Mouse (Mus musculus): ENCODE results near the gene 4931414P19Rik. TPM values are rescaled to one million over a fixed set of nuclear protein-coding genes. Genes with fewer than 3 reads are reported as not detected.

Gene 4931414P19Rik
- polyA plus RNA-seq, 1 experiment from 2014 or later: 7.1 TPM

DNA sequence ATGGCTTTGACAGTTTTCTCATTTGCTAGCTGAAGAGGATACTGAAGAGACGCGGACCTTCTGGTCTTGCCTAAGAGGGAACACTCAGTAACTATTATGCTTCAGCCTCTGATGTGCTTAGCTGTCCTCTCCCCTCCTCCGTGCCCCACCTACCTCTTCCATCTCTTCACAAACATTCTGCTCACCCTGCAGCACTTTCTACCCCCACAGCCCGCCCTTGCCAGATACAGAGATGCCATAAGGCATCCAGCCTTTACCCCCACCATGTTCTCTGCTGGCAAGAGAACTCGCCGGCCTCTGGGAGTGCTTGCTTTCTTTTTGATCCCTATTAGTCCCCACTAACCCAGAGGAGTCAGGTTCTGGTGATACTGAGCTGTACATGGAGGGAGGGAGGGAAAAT, 4.9 kb upstream of the 4931414P19Rik start:
- no peaks in the 10 kb centered on the region for H3K9me3 ChIP-seq (ENCODE audit: control insufficient read depth, low read length)
- no peaks in the 10 kb centered on the region for H3K27me3 ChIP-seq (ENCODE audit: control insufficient read depth, insufficient read depth, low read length)
- H3K4me1 ChIP-seq (ENCODE audit: control insufficient read depth in 2 of 2, insufficient read depth in 2 of 2, low read length in 2 of 2): peaks cover 0 to 3% of the 10 kb centered on the region in 2 experiments; a peak in 1 of 4 replicates
- no peak overlapping the region for H3K4me3 ChIP-seq (ENCODE audit: control insufficient read depth in 1 of 2, insufficient read depth in 1 of 2, low read depth in 1 of 2, low read length in 2 of 2)
- 74% methylated on average over 6 of the region's 6 CpGs for WGBS
- no peak for ATAC-seq (ENCODE audit: insufficient number of reproducible peaks, insufficient read depth, low FRiP score, low read depth)
- no peak overlapping the region for H3K4me2 ChIP-seq (ENCODE audit: low read length)
- no peak overlapping the region for H3K9ac ChIP-seq (ENCODE audit: low read length)
- H3K27ac ChIP-seq (replicated peaks in 1 of 2; ENCODE audit: control insufficient read depth in 1 of 2, insufficient read depth in 1 of 2, low read depth in 2 of 2, low read length in 2 of 2): no peak overlapping the region
- peaks cover 42% of the 10 kb centered on the region for H3K36me3 ChIP-seq (ENCODE audit: control insufficient read depth, insufficient read depth, low read length)

DNA sequence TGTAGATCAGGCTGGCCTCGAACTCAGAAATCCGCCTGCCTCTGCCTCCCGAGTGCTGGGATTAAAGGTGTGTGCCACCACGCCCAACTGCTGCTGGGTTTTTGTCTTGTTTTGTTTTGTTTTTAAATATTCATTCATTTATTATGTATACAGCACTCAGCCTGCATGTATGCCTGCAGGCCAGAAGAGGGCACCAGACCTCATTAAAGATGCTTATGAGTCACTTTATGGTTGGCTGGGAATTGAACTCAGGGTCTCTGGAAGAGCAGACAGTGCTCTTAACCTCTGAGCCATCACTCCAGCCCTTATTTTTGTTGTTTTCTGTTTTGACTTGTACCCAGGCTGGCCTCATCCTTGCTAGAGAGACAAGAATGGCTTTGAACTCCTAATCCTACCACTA, 4.2 kb upstream of the 4931414P19Rik start:
- 77% methylated on average over 4 of the region's 4 CpGs for WGBS
- Histone ChIP-seq H3K4me2 (ENCODE audit: low read length) (no peak overlapping the region), H3K4me3 (ENCODE audit: control insufficient read depth in 1 of 2, insufficient read depth in 1 of 2, low read depth in 1 of 2, low read length in 2 of 2) (no peak overlapping the region), H3K9ac (ENCODE audit: low read length) (no peak overlapping the region), H3K27me3 (ENCODE audit: control insufficient read depth, insufficient read depth, low read length) (no peaks in the 10 kb centered on the region), H3K36me3 (ENCODE audit: control insufficient read depth, insufficient read depth, low read length) (peaks cover 35% of the 10 kb centered on the region), H3K9me3 (ENCODE audit: control insufficient read depth, low read length) (no peaks in the 10 kb centered on the region), H3K4me1 (ENCODE audit: control insufficient read depth in 2 of 2, insufficient read depth in 2 of 2, low read length in 2 of 2) (peaks cover 0 to 3% of the 10 kb centered on the region in 2 experiments; a peak in 1 of 4 replicates), H3K27ac (replicated peaks in 1 of 2; ENCODE audit: control insufficient read depth in 1 of 2, insufficient read depth in 1 of 2, low read depth in 2 of 2, low read length in 2 of 2) (no peak overlapping the region)
- ATAC-seq (ENCODE audit: insufficient number of reproducible peaks, insufficient read depth, low FRiP score, low read depth): no peak

DNA sequence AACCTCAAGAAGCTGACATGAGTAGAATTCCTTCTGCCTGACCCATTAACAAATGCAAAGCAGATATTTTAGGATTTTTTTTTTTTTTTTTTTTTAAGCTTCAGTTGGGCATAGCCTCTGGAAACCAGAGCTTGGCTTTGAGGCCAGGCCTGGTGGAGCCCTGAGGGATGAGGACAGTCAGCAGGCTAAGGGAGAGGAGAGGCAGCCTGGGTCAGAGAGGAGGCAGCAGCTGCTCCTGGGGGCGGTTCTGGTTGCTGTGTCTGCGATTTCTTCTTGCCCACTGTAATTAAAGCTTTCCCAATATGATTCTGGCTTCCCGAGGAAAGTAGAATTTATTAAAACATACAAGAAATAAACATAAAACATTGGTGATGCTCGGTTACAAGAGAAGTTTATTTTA, 3.5 kb upstream of the 4931414P19Rik start:
- Histone ChIP-seq H3K4me3 (ENCODE audit: control insufficient read depth in 1 of 2, insufficient read depth in 1 of 2, low read depth in 1 of 2, low read length in 2 of 2) (no peak overlapping the region), H3K9me3 (ENCODE audit: control insufficient read depth, low read length) (no peaks in the 10 kb centered on the region), H3K27me3 (ENCODE audit: control insufficient read depth, insufficient read depth, low read length) (no peaks in the 10 kb centered on the region), H3K4me1 (ENCODE audit: control insufficient read depth in 2 of 2, insufficient read depth in 2 of 2, low read length in 2 of 2) (peaks cover 3 to 4% of the 10 kb centered on the region in 2 experiments; a peak in 1 of 4 replicates), H3K4me2 (ENCODE audit: low read length) (no peak overlapping the region), H3K27ac (replicated peaks in 1 of 2; ENCODE audit: control insufficient read depth in 1 of 2, insufficient read depth in 1 of 2, low read depth in 2 of 2, low read length in 2 of 2) (no peak overlapping the region), H3K36me3 (ENCODE audit: control insufficient read depth, insufficient read depth, low read length) (peaks cover 29% of the 10 kb centered on the region), H3K9ac (ENCODE audit: low read length) (no peak overlapping the region)
- ATAC-seq (ENCODE audit: insufficient number of reproducible peaks, insufficient read depth, low FRiP score, low read depth): no peak
- 85% methylated on average over 4 of the region's 4 CpGs for whole genome bisulfite sequencing

DNA sequence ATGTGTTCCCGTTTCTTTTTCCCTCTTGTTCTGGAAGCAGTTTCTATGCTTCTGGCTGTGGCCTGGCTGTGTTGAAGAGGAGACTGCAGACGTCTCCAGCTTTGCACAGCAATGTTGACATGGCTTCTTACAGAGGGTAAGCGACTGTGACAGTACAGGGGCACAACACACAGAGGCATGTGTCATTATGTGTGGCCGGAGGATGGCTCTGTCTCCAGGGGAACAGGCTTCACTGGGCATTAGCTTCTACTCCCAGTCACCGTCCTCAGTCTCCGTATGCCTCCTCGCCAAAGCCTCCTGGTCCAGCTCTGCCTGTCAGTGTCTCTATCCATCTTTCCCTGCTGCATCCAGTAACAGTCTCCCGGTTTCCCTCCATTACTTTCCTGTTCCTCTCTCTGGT, 1.4 kb upstream of the 4931414P19Rik start:
- H3K36me3 ChIP-seq (ENCODE audit: control insufficient read depth, insufficient read depth, low read length): peaks cover 16% of the 10 kb centered on the region

DNA sequence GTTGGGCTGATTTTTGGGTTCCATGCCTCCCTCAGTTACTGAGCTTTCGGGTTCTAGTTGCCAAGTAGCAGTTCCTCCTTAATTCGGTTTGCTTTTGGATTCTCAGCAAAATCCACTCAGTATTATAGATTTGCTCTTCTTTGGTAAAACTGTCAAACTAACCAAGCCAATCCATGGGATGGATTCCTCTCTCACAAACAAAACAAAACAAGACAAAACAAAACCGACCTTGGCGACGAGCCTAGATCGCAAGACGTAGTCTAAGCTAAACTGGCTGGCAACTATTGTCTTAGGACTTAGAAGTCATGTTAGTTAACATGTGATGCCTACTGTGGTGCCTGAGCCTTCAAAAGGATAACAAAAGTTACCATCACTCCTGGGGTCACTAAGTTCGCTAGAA, 2.1 kb downstream of the 4931414P19Rik start:
- peak overlapping the region; percentile 84 to 95 for H3K27ac ChIP-seq (replicated peaks in 1 of 2; ENCODE audit: control insufficient read depth in 1 of 2, insufficient read depth in 1 of 2, low read depth in 2 of 2, low read length in 2 of 2)
- H3K9ac ChIP-seq (ENCODE audit: low read length): no peak overlapping the region; the same call in 1 of the 2 replicates
- peaks cover 9 to 14% of the 10 kb centered on the region in 2 experiments for H3K4me1 ChIP-seq (ENCODE audit: control insufficient read depth in 2 of 2, insufficient read depth in 2 of 2, low read length in 2 of 2)
- ATAC-seq (ENCODE audit: insufficient number of reproducible peaks, insufficient read depth, low FRiP score, low read depth): no peak
- H3K4me3 ChIP-seq (ENCODE audit: control insufficient read depth in 1 of 2, insufficient read depth in 1 of 2, low read depth in 1 of 2, low read length in 2 of 2): peak overlapping the region; percentile 68 to 96
- H3K36me3 ChIP-seq (ENCODE audit: control insufficient read depth, insufficient read depth, low read length): no peaks in the 10 kb centered on the region
- no peaks in the 10 kb centered on the region for H3K27me3 ChIP-seq (ENCODE audit: control insufficient read depth, insufficient read depth, low read length)
- no peaks in the 10 kb centered on the region for H3K9me3 ChIP-seq (ENCODE audit: control insufficient read depth, low read length)
- H3K4me2 ChIP-seq (ENCODE audit: low read length): peak overlapping the region; percentile 65
- WGBS: 85% methylated on average over 8 of the region's 8 CpGs

More for the DNA sequence above, 1.4 kb upstream of the 4931414P19Rik start:
- no peak for ATAC-seq (ENCODE audit: insufficient number of reproducible peaks, insufficient read depth, low FRiP score, low read depth)
- H3K4me2 ChIP-seq (ENCODE audit: low read length): no peak overlapping the region
- H3K4me1 ChIP-seq (ENCODE audit: control insufficient read depth in 2 of 2, insufficient read depth in 2 of 2, low read length in 2 of 2): peaks cover 8 to 12% of the 10 kb centered on the region in 2 experiments
- no peaks in the 10 kb centered on the region for H3K27me3 ChIP-seq (ENCODE audit: control insufficient read depth, insufficient read depth, low read length)
- H3K27ac ChIP-seq (replicated peaks in 1 of 2; ENCODE audit: control insufficient read depth in 1 of 2, insufficient read depth in 1 of 2, low read depth in 2 of 2, low read length in 2 of 2): no peak overlapping the region
- H3K4me3 ChIP-seq (ENCODE audit: control insufficient read depth in 1 of 2, insufficient read depth in 1 of 2, low read depth in 1 of 2, low read length in 2 of 2): no peak overlapping the region
- no peak overlapping the region for H3K9ac ChIP-seq (ENCODE audit: low read length)
- H3K9me3 ChIP-seq (ENCODE audit: control insufficient read depth, low read length): no peaks in the 10 kb centered on the region
- 64% methylated on average over 8 of the region's 8 CpGs for WGBS

DNA sequence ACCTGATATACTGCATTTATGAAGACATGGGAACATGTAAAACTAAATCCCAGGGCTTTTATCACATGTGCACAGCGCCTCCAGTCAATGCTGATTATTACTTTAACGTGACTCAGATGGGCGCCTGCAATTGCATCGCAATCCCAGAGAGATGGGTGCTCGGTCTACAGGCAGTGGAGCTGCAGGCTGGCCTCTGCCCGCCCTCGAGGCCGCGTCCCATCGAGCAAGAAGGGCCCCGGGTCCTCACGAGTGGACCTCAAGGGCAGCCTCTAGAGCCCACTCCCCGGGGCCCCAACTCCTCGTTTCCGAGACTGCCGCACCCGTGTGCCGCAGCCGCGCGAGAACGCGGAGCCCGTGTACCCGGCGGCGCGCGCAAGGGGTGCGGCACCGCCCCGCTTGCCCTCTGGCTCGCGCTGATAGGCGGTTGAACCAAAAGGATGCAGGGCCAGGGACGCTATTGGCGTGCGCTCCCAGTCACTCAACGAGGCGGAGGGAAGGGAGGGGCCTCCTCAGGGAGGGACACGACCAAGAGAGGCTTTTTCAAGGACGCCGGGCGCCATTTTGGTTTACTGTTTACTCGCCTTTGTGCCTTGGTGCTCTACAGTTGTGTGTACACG, 2.6 kb downstream of the 4931414P19Rik start:
- Histone ChIP-seq H3K4me1 (ENCODE audit: control insufficient read depth in 2 of 2, insufficient read depth in 2 of 2, low read length in 2 of 2) (peaks cover 9 to 14% of the 10 kb centered on the region in 2 experiments), H3K36me3 (ENCODE audit: control insufficient read depth, insufficient read depth, low read length) (no peaks in the 10 kb centered on the region), H3K27ac (replicated peaks in 1 of 2; ENCODE audit: control insufficient read depth in 1 of 2, insufficient read depth in 1 of 2, low read depth in 2 of 2, low read length in 2 of 2) (peak overlapping the region; percentile 95 to 96), H3K4me3 (ENCODE audit: control insufficient read depth in 1 of 2, insufficient read depth in 1 of 2, low read depth in 1 of 2, low read length in 2 of 2) (peak overlapping the region; percentile 68 to 96), H3K9ac (ENCODE audit: low read length) (peak overlapping the region; percentile 86), H3K9me3 (ENCODE audit: control insufficient read depth, low read length) (no peaks in the 10 kb centered on the region), H3K4me2 (ENCODE audit: low read length) (peak overlapping the region; percentile 65), H3K27me3 (ENCODE audit: control insufficient read depth, insufficient read depth, low read length) (no peaks in the 10 kb centered on the region)
- under 1% methylated on average over 46 of the region's 46 CpGs for WGBS
- peak; percentile 99 for ATAC-seq (ENCODE audit: insufficient number of reproducible peaks, insufficient read depth, low FRiP score, low read depth)

DNA sequence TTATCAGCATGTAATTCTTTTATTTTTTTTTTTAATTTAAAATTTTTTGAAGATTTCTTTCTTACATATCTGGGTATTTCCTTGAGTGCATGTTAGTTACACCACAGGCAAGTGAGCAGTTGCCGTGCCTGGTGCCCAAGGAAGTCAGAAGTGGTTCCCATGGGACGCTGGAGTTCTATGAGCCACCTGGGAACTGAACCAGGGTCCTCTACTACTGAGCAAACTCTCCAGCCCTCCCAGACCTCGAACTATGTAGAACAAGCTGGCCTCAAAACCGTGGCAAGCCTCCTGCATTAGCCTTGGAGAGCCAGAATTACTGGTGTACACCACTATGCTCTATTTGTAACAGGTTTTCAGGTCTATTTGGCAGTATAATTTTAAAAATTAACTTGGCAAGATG, 3.2 kb downstream of the 4931414P19Rik start:
- H3K36me3 ChIP-seq (ENCODE audit: control insufficient read depth, insufficient read depth, low read length): no peaks in the 10 kb centered on the region
- H3K4me2 ChIP-seq (ENCODE audit: low read length): peak overlapping the region; percentile 65
- H3K27ac ChIP-seq (replicated peaks in 1 of 2; ENCODE audit: control insufficient read depth in 1 of 2, insufficient read depth in 1 of 2, low read depth in 2 of 2, low read length in 2 of 2): peak overlapping the region; percentile 64 to 95; a peak in 3 of 4 replicates
- H3K9me3 ChIP-seq (ENCODE audit: control insufficient read depth, low read length): no peaks in the 10 kb centered on the region
- no peaks in the 10 kb centered on the region for H3K27me3 ChIP-seq (ENCODE audit: control insufficient read depth, insufficient read depth, low read length)
- no peak for ATAC-seq (ENCODE audit: insufficient number of reproducible peaks, insufficient read depth, low FRiP score, low read depth)
- H3K4me3 ChIP-seq (ENCODE audit: control insufficient read depth in 1 of 2, insufficient read depth in 1 of 2, low read depth in 1 of 2, low read length in 2 of 2): peak overlapping the region; percentile 68 to 96; a peak in 3 of 4 replicates
- 43% methylated on average over 4 of the region's 4 CpGs for WGBS
- peaks cover 9 to 14% of the 10 kb centered on the region in 2 experiments for H3K4me1 ChIP-seq (ENCODE audit: control insufficient read depth in 2 of 2, insufficient read depth in 2 of 2, low read length in 2 of 2)
- peak overlapping the region; percentile 86 for H3K9ac ChIP-seq (ENCODE audit: low read length)

DNA sequence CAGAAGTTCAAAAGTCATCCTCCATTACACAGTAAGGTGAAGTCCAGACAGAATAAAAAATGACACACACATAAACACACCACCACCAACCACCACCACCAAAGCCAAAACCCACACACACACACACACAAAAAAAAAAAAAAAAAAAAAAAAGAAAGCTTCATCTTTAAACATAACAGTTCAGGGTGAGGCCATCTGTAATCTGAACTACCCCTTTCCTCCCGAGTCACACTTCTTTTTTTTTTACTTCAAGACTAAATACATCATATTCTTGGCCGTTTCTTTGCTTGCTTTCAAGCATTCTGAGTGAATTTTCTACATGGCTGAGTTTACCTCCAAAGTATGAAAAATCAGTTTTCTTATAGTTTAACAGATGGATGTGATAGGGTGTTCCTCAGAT, 4.2 kb downstream of the 4931414P19Rik start:
- WGBS: 70% methylated on average over 2 of the region's 2 CpGs
- Histone ChIP-seq H3K36me3 (ENCODE audit: control insufficient read depth, insufficient read depth, low read length) (no peaks in the 10 kb centered on the region), H3K4me2 (ENCODE audit: low read length) (no peak overlapping the region), H3K4me1 (ENCODE audit: control insufficient read depth in 2 of 2, insufficient read depth in 2 of 2, low read length in 2 of 2) (peaks cover 9 to 14% of the 10 kb centered on the region in 2 experiments), H3K9me3 (ENCODE audit: control insufficient read depth, low read length) (no peaks in the 10 kb centered on the region), H3K4me3 (ENCODE audit: control insufficient read depth in 1 of 2, insufficient read depth in 1 of 2, low read depth in 1 of 2, low read length in 2 of 2) (no peak overlapping the region), H3K27ac (replicated peaks in 1 of 2; ENCODE audit: control insufficient read depth in 1 of 2, insufficient read depth in 1 of 2, low read depth in 2 of 2, low read length in 2 of 2) (no peak overlapping the region), H3K9ac (ENCODE audit: low read length) (no peak overlapping the region), H3K27me3 (ENCODE audit: control insufficient read depth, insufficient read depth, low read length) (no peaks in the 10 kb centered on the region)
- ATAC-seq (ENCODE audit: insufficient number of reproducible peaks, insufficient read depth, low FRiP score, low read depth): no peak
